Mouse (Mus musculus) mouse embryonic stem cell (cell line): ENCODE data around the gene Gm4969.
"Not testable (repeated sequence)": the region's sequence is repeated elsewhere in the genome, so short reads cannot be mapped to it uniquely, and the experiment has no call there.

Experiments
- in situ Hi-C, 2 experiments: fragments of 300-500 bp; cut with MboI; formaldehyde crosslinking; loops; 1 replicate in 1 of 2; 3 replicates in 1 of 2; pipeline ENCODE4 v1.14.3; 2019 to 2020; ENCODE audit warnings: low sequenced_read_pairs in 2 of 2, low pct_unique_long_range_greater_than_20kb in 1 of 2, mixed read lengths in 1 of 2; ENCODE audit not compliant: unreplicated experiment in 1 of 2

The Gm4969 gene

GRCm38 (mm10) chr7:19078732-19079131, 39.4 kb downstream of the Gm4969 start:
- in situ Hi-C loops: no loop called here

GRCm38 (mm10) chr7:19077761-19078160, 40.4 kb downstream of the Gm4969 start:
- in situ Hi-C loops: no loop called here

GRCm38 (mm10) chr7:19076586-19076991, 41.6 kb downstream of the Gm4969 start:
- in situ Hi-C loops: no loop called here

- in situ Hi-C loops: no loop called here
Observed at GRCm38 (mm10) chr7:19075723-19076585, 42.2 kb downstream of the Gm4969 start, which contains the start of gene Dmwd. Gene Dmwd (plus strand): TSS chr7:19076227.

- in situ Hi-C loops: no loop called here
Observed at GRCm38 (mm10) chr7:19075231-19075630, 42.9 kb downstream of the Gm4969 start.

- in situ Hi-C loops: no loop called here
Observed at GRCm38 (mm10) chr7:19074494-19074893, 43.7 kb downstream of the Gm4969 start.

- in situ Hi-C loops: no loop called here
Observed at GRCm38 (mm10) chr7:19073504-19073903, 44.7 kb downstream of the Gm4969 start.

GRCm38 (mm10) chr7:19071024-19071423, 47.1 kb downstream of the Gm4969 start:
- in situ Hi-C loops: not testable (repeated sequence)

- in situ Hi-C loops: no loop called here
Observed at GRCm38 (mm10) chr7:19069500-19069899, 48.7 kb downstream of the Gm4969 start.

- in situ Hi-C loops: no loop called here
Observed at GRCm38 (mm10) chr7:19068707-19069106, 49.5 kb downstream of the Gm4969 start.

- in situ Hi-C loops: no loop called here
Observed at GRCm38 (mm10) chr7:19067935-19068334, 50.2 kb downstream of the Gm4969 start.

- in situ Hi-C loops: no loop called here
Observed at GRCm38 (mm10) chr7:19067063-19067462, 51.1 kb downstream of the Gm4969 start.

GRCm38 (mm10) chr7:19065896-19066295, 52.3 kb downstream of the Gm4969 start:
- in situ Hi-C loops: no loop called here

- in situ Hi-C loops: no loop called here
Observed at GRCm38 (mm10) chr7:19057405-19057804, 60.8 kb downstream of the Gm4969 start.

GRCm38 (mm10) chr7:19055108-19055507, 63.1 kb downstream of the Gm4969 start:
- in situ Hi-C loops: no loop called here

GRCm38 (mm10) chr7:19054777-19055076, 63.4 kb downstream of the Gm4969 start:
- in situ Hi-C loops: no loop called here

GRCm38 (mm10) chr7:19054047-19054776, 64.0 kb downstream of the Gm4969 start, which contains the start of gene Rsph6a:
Gene Rsph6a (plus strand): TSS chr7:19054690.
- in situ Hi-C loops: no loop called here

GRCm38 (mm10) chr7:19053136-19053532, 65.0 kb downstream of the Gm4969 start:
- in situ Hi-C loops: no loop called here

- in situ Hi-C loops: no loop called here
Observed at GRCm38 (mm10) chr7:19052345-19053135, 65.6 kb downstream of the Gm4969 start.
